Mouse (Mus musculus) 3134 (cell line): ENCODE results near the gene Eps8.

Experiments used
- DNase-seq: peaks from one replicate; pipeline ENCODE4 v3.0.0-alpha.2; 2011; ENCODE audit warnings: low spot score; ENCODE audit not compliant: insufficient read length; ENCODE audit errors: extremely low read depth

Gene Eps8

DNA sequence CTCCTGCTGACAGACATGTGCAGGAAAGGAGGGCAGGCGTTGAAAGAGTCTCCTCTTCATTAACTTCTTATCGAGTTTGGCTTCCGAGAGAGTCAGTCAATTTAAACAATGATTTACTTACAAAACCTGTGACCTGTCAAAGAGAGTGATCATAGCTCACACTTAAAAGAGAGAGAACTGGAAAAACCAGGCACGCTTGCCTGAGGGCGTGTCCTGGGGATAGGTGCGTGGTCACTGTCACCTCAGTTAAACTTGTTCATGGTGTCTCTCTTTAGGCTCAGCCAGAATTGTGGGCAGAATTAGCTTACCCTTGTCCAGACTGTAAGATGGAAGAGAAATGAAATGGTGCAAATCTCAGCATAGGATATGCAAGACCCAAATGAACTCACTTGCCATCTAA lies 26.0 kb downstream of the Eps8 start:
- no peak for DNase-seq

DNA sequence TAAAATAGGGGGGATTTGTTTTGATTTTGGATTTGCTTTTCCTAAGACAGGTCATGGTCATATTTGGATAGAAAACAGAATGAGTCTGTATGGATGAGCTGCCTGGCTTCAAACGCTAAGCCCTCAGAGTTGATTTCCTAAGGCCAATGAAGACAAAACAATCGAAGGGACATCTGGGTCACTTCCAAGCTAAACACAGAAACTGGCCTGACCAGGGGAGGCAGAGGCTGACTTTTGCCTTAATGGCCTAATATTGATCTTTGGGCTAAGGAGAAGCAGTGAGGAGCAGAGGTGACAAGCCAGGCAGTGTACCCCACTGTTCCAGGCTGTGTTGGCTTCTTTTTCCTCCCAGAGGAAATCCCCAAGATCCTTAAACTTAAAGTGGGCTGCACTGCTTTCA lies 33.7 kb downstream of the Eps8 start:
- DNase-seq: no peak

DNA sequence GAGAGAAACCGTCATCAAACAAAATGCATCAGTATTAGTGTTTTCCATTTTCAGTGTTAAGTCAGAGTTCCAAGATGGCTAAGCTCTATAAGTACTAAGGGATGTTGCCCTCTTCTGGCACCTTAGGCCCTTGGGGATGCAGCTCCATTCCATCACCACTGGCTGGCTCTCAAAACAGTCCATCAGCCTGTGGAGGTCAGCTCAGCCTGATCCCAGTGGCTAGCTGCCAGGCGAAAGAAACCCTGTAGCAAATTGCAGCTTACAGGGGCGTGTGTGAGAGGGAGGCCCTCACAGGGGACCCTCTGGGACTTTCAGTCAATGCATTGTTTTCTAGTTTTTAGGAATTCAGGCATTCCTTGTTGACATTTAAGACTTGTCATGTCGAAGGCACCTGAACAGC lies 40.8 kb downstream of the Eps8 start:
- DNase-seq: no peak

- no peak for DNase-seq
Measured at GRCm38 (mm10) chr6:137612071-137612547, 42.6 kb downstream of the Eps8 start.

GRCm38 (mm10) chr6:137608160-137608930 lies 46.3 kb downstream of the Eps8 start:
- no peak for DNase-seq

GRCm38 (mm10) chr6:137606541-137606940 lies 48.1 kb downstream of the Eps8 start:
- no peak for DNase-seq

DNA sequence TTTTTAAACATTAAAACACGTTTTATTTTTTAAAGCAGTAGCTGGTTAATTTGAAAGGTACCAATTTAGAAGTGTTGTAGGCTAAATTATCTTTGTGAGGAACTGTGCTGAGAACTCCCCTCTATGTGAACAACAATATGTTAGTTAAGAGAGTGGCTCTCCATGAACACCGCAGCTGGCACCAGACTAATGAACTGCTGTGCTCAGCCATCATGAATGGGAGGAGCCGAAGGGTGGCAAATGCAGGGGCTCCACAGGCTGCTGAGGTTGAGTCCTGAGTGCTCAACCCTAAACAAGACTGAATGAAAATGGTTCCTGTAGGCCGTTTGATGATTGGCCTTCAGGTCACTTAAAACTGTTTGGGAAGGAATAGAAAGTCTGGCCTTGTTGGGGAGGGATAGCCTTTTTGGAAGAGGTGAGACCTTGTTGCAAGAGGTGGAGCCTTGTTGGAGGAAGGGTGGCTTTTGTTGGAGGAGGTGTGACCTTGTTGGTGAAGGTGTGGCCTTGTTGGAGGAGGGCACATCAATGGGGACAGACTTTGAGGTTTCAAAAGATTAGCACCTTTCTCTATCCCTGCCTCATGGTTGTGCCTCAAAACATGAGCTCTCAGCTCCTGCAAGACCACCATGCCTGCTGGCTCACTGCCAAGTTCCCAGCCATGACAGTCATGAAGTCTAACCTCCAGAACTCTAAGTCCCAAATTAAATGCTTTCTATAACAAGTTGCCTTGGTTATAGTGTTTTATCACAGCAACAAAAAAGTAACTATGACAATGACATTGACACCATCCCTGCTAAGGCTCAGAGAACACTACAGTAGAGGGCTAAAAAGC lies 50.0 kb downstream of the Eps8 start:
- no peak for DNase-seq

DNA sequence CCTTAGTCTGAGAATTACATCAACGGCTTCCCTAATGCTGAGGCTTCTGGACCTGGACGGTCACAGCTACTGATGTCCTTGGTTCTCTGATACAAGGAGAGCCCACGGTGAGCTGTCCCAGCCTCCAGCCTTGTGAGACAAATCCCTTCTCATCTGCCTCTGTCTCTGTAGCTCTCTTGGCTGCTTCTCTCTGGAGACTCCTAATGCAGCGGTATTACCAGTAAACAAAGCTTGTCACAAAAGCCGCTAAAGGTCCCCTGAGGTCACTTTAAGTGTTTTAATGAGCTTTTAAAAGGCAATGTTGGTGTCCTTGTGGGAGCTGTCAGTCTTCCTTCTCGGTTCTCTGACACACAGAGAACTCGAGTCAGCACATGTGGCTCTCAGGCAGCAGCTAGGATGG lies 56.4 kb downstream of the Eps8 start:
- no peak for DNase-seq

- no peak for DNase-seq
Measured at GRCm38 (mm10) chr6:137597442-137598058, 57.1 kb downstream of the Eps8 start.

GRCm38 (mm10) chr6:137592582-137592981 lies 62.1 kb downstream of the Eps8 start:
- no peak for DNase-seq

GRCm38 (mm10) chr6:137589245-137589618 lies 65.4 kb downstream of the Eps8 start:
- DNase-seq: no peak

DNA sequence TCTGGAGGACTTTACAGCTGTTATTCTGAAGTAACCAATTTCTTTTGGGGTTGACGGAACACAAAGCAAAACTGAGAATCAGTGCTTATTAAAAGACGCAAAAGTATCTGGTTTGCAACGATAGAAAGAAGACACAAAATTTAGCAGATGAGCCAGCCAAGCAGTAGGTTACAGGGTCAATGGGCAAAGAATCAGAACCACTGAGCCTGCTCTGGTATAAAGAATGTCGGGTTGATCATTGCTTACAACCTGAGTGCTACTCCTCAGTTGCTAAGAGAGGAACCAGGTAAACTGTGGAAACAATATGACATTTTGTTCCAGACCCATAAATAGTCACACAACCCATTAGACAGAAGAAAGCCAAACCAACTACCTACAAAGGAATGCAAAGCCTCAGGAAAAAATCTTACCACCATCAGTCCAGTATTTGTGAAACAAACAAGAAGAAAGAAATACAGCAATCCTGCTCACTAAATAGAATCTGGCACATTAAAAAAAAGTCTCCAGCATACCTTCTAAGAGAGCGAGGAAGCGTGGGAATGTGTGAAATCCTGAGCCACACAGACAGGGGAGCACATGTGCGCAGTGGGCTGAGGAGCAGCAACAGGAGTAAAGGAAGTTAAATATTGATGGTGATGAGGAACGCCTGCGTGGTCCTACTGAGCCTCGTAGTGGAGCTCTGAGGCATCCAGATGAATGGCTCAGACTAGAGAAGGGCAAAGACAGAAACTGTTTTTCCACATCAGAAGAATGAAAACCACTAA lies 66.0 kb downstream of the Eps8 start:
- no peak for DNase-seq

DNA sequence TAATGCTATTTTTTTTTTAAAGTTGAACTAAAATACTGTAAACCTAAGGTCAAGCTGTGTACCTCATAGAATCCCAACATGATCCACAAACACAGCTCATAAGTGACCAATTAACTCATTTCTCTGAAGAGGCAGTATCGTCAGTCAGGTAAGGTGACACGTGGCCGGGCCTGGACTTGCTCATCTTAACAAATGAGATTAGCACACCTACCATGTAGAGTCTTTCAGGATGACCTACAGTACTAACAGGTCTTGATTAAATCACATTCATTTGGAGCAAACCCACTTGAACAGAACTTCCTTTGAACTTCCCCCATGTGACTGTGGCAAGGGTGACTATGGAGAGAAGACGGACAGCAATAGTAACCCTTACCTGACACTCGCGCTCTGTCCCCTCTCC lies 66.8 kb downstream of the Eps8 start:
- DNase-seq: no peak

DNA sequence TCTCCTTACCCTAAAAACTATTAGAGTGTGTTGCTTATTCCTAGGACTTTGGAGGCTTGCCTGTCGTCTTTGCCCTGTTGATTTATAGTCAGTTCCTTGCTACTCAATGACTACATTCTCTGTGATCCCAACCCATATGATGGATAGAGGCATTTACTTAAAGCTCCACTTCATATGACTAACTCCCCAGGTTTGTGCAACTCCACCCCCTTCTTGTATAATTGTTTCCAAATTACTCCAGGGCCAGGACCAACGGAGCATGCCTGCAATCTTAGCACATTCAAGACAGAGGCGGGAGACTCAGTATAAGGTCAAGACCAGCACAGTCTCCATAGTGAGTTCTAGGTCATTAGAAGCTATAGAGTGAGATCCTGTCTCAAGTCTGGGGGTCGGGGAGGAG lies 69.4 kb downstream of the Eps8 start:
- no peak for DNase-seq

DNA sequence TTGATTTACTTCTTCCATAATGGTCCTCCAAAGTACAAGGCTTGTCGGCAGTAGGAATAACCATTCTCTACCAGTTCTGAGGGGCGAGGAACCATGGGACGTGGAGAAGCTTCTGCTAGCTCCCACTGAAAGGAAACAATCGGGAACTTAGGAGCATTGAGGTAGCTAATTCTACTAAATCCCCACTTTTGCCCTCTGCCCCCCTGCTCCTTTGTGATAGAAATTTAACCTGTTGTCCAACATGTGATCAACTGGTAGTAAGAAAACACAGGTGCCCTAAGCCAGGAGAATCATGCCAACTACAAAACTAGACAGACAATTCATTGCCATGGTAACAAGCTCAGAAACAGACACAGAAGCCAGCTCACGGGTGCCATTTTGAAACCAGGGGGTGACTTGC lies 71.6 kb downstream of the Eps8 start:
- DNase-seq: no peak

DNA sequence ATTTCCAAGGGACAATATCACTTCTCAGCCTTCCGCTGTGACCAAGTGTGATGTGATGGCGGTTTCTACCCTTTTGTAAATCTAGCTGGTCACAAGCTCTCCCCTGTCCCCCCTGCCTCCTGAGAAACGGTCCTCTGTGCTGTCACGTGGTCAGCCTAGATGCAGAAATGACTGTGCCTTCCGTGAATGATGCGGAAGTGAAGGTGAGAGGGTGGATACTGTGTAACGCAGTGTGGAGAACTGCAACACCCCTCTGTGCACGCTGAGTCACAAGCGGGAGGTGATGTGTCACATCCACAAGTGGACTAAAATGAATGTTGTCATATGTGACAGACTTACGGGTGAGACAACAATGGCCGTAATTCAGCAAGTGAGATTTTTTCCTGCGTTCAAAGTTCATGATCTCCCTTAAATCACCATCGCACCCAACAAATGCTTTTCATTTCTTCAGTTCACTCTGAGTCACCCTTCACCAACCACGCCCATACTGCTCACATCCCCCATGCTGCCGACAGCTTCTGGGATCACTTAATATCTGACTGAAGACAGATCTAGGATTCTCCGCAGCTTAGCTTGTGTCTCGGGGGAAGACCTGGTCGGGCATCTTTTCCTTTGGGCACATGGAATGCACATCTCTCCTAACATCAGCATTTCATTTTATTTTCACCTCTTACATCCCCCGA lies 72.3 kb downstream of the Eps8 start:
- no peak for DNase-seq

- no peak for DNase-seq
Measured at GRCm38 (mm10) chr6:137581331-137582010, 73.2 kb downstream of the Eps8 start.

DNA sequence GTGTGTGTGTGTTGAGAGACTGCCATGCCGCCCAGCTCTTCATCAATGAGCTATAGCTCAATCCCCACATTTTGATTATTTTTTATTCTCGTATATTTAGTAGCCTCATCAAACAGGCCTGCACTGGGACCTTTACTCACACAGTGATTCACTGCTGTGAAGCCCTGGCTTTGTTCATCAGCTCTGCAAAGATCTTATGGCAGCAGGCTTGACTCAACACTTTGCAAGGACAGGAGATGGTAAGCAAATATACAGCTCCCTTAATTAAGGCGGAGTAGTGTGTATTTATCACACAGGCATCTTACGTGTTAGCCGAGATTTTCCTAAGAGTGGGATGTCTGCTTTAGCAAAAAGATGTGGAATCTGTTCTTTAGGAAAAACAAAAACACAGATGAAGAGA lies 74.2 kb downstream of the Eps8 start:
- DNase-seq: no peak

GRCm38 (mm10) chr6:137576670-137577371 lies 77.9 kb downstream of the Eps8 start:
- DNase-seq: no peak
